Mouse (Mus musculus) spleen, postnatal 4 days (tissue): Measurements from ENCODE around the gene Fam160b1.

Source experiments
- DNase-seq, 2 experiments: peaks; one replicate each; pipeline ENCODE4 v3.0.0; 2022; ENCODE audit warnings: low spot score in 2 of 2

Gene Fam160b1

DNA sequence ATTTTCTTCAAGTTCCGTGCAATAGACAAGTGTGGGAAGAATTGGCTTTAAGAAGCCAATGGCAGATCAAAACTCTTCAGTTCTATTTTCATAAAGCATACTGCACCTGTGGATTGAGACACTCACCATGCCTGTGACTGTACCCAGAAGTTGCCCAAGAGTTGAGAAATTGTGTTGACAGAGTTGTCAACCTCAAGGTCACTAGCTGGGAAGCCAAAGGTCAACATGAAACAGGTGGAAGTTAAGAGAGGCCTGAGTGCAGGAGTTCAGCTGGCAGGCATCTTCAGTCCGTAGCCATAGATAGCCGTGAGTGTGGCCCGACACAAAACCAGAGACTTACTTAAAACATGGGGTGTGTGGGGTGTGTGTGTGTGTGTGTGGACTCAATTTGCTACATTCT, 6.7 kb downstream of the Fam160b1 start:
- DNase-seq, result no peak

DNA sequence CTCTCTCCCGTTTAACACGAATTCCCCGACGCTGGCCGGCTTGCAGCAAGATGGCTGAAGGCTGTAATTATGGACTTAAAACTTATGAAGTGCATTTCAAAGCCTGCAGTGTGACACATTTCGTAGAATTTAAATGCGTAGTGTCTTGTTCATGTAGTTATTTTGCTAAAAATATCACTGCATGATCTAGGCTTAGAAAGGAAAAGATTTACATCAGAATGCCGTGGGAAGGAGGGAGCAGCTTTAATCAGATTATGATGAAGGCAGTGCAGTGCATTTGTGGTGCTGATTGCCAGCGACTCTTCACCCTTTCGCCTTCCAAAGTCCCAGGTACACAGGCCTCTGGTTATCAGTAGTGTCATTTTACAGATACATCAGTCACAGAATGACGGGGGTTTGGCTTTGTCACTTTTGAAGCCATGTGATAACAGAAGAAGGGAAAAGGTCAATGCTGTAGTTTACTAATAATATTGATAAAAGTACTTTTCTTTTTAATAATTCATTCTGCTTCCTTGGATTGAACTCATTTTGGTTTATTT, 7.4 kb downstream of the Fam160b1 start:
- no peak for DNase-seq

DNA sequence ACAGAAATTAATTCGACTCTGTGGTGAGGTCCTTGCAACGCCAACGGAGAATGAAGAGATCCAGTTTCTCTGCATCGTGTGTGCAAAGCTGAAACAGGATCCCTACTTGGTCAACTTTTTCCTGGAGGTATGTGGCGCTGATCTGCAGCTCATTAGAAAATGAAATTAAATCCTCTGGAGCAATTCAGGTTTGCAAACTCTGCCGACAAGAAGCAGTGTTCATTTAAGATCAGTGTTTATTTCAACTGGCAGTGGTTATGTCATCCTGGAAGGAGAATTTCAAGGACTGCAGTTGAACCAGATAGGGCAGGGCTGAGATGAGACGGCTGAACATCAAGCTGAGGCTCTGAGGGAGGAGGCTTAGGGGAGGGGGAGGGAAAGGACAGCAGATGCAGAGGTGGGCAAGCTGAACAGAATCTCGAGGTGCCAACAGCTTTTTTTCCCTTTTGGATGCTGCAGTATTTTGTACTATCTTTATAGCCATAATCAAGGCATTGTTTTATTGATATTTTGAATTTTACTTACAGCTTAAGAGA, 12.9 kb downstream of the Fam160b1 start:
- no peak for DNase-seq

DNA sequence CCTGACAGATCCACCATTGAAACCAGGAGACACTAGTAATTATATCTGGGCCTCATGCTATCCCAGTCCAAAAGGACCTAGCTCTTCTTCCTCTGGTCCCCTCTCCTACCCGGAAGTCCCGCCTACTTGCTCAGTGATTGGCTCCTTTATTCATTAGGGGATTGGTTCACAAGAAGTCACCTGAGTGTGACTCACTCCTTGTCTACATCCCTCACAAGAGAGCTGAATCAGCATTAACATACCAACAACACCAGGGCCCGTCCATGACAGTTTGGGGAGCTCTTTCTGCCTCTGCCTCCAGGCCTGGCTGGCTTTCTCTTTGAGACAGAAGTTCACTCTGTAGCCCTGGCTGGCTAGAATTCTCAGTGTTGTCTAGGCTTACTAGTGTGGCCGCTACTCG, 14.7 kb downstream of the Fam160b1 start:
- no peak for DNase-seq

DNA sequence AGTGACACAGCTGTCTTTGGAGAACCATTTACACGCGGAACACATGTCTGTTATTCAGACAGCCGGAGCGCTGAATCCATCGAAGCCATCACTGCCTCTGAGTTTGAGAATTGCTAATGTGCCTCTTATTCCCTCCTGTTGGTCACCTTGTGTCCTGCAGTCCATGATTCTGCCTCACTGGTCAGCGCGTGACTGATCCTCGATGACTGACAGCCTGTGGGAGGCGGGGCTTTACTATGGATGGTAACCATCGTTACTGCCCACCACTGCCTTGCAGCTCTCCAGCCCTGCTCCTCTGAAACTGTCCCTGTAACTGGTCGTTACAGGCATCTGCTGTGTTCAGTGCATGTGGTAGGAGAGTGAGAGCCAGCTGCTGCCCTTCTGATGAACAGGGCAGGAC, 15.3 kb downstream of the Fam160b1 start:
- no peak for DNase-seq

DNA sequence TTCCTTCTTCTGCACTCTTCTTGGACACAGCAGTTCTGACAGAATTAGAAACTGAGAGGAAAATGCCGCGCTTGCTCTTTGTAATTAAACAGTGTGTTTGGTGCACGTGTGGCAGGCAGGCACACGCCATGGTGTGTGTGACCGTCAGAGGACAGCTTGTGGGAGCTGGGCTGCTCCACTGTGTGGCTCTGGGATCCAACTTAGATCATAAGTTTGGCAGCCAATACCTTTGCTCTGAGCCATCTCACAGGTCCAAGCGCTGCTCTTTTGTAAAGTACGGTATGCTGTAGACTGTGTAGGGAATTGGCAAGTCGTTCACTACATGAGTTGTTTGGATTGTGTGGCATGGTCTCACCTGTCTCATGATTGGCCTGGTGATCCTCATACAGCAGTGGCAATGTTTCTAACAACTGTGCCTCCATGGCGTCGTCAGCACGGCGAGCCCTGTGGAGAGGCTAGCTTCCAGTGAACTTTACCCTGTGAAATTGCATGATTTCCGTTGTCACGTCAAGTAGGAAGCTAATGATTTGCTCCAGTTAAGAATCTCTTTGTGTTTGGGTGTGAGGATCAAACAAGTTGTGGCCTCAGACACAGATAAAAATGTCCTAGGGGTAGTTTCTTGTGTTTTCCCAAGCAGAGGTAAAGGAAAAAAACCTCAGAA, 16.7 kb downstream of the Fam160b1 start:
- DNase-seq, result no peak

DNA sequence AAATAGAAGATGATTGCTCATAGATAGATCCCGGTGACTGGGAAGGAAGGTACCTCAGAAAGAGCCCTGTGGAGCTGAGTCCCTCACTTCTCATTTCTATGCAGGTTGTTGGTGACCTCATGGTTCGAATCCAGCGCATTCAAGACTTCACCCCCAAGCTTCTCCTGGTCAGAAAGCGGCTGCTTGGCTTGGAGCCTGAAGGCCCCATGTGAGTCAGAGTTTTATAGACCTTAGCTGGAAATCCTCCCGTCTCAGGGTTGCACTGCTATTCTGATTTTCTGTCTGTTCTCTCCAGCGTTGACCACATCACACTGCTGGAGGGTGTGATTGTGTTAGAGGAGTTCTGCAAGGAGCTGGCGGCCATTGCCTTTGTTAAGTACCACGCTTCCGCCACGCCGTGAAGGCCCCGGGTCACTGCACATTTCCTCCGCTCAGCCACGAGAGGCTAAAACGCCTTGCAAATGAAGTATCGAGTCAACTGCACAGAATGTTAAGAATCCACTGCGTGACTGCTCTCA, 25.8 kb downstream of the Fam160b1 start:
- DNase-seq, result no peak

DNA sequence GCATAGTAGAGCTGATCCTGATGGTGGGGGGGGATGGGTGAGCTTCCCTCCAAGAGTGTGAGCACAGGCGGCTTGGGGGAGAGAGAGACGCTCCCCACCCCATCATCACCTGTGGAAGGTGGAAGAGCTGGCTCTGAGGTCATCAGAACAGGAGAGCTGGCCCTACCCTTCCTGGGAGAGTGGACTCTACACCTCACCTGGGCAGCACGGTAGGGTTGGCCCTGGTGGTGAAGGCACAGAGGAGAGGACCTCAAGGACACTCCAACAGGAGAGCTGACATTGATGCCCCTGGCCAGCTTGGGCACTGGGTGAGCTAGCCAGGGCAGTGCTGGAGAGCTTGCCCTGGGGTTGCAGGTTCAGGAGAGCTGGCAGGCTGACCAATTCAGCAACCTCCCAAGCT, 31.1 kb downstream of the Fam160b1 start:
- DNase-seq, result no peak

DNA sequence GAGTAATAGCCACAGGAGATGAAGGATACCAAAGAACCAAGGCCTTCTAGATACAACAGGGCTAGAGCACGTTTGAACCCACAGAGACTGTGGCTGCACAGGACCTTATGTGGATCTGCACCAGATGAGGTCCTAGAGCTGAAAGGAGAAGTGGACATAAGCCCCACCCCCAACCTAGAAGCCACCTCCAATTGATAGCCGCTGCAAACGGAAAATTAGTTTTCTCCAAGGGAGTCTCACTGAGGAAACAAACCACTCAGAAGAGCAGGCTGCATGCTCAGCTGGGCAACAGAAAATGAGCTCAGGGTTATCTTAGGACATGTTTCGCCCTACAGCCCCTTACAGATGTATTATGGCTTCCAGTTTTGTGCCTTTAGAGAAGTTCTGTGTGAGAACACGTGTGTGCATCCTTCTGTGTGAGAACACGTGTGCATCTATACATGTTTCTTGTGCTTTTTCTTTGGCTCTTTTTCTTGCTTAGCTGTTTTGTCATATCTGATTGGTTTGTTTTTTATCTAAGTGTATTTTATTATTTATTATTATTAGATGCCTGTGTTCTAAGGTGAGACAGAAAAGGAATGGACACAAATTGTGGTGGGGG, 33.0 kb downstream of the Fam160b1 start:
- DNase-seq, result no peak

DNA sequence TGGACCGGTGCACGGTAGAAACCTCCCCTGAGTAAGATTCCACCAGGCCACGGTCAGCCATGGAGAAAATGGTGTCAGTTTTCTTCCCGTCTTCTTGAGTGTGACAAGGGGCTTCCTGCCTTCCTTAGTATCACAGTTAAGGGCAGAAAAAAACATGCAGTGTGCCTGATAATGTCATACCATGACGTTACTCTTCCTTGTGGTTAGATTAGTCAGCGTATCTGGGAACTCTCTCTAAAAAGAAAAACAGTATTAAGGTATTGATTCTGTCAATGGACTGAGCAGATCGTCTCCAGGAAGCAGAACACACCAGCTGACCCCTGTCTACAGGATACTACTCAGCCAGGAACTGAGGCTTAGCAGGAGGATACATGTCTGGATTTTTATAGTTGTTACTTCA, 36.1 kb downstream of the Fam160b1 start:
- DNase-seq, result no peak

DNA sequence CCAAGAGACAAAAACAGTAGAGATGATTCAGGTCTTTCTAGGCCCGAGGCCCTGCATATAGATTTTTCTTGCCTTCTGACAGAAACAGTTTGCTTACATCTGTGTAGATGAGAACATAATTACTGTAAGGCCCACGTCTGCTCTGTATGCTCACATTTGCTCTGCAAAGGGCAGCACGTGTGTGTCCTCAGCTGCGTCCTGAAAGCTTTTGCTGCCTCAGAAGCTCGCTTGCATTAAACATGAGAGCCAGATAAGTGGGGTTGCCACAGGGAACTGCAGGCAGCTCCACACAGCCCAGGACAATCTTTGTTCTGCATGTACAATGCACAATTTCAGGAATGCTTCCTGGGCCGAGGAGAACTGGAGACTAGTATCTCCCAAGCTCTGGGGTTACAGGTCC, 41.9 kb downstream of the Fam160b1 start:
- DNase-seq, result no peak

DNA sequence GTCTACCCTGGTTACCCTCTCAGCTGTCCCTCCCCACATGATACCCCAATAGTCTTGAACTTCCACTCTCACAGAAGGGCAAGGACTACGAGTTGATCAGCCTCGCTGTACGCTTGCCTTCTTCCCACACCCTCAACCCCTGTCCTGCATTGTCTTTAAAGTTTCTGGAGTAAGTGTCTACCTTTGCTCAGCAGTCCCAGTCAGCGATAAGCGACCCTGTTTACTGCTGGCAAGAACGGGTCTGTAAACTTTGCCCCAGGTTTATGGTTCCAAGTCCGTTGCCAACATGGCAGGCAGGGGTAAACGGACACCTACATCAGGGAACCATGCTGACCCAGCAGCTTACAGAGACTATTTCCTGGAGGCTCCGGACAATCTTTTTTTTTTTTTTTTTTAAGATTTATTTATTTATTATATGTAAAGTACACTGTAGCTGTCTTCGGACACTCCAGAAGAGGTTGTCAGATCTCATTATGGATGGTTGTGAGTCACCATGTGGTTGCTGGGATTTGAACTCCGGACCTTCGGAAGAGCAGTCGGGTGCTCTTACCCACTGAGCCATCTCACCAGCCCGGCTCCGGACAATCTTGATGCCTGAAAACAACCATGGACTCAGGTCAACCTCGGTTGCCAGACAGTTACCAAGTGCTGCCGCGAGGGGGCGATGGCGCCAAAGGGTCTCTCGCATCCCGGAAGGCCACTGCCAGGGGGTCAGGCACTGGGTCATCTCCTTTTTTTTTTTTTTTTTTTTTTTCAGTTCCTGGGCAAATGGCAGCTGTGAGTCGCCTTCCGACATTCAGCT, 43.4 kb downstream of the Fam160b1 start:
- peak; percentile 71 to 91 for DNase-seq

DNA sequence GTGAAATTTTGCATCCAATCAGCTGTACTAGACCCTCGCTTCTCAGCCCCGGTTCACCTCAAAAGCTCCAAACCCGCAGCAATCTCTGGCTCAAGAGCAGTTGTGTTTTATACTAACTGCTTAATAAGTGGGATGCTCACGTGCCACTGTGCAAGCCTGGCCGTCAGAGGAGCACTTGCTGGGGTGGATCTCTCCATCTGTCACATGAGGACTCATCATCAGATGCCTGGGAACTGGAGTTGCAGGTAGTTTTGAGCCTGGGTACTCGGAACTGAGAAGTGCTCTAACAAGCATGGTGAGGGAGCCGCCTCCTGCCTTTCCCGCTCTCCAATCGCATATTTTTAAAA, 44.0 kb downstream of the Fam160b1 start:
- DNase-seq, result no peak

DNA sequence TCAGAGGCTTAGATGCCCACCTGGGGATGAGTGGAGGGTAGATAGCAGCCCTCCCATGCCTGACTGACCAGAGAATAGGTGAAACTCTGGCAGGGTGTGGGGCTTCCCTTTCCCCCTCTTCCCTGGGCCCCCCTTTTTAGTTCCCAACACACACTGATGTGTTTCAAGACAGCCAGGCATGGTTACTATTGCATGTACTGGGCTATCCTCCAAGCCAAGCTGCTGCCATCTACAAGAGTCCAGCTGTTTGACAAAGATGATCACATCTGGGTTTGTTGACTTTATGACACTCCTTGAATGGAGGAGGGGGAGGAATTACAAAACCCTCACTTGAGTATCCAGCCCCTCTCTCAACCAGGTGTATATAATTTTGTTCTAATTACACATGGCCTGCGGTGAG, 47.5 kb downstream of the Fam160b1 start:
- DNase-seq, result no peak

DNA sequence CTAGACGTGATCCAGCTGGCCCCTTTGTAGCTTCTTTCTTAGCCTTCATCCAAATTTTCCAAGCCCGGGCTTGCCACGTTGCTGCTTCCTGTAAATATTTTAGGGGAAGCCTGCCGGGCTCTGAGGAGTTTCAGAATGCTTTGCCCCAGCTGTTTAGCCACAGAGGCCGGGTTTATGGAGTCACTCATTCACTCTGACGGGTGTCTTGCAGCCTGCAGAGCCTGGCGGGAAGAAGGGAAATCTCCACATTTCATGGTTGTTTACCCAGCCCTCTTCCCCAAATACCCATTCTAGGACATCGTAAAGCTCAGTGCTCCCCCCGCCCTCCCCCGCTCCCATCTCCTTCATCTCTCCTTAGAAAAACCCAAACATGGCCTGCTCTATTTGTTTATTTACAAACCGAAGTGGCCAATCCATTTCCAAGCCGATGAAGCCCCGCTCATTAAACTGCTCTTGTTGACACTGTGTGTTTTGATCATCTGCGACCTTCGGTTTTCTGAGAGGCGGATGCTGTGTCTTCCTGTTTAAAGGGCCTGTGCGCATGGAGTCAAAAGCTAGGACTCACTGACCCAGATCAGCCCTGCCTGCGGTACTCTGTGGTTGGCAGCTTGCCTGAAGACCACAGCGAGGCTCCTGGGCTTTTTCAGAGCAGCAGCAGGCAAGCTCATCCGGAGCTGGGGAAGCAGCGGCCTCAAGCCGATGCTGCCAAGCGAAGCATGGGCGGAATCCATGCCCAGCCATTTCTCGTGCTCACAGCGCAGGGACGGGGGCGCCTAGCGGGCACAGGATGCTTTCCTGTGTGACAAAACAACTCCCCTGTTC, 51.1 kb downstream of the Fam160b1 start:
- DNase-seq, result peak; percentile 37 to 66

DNA sequence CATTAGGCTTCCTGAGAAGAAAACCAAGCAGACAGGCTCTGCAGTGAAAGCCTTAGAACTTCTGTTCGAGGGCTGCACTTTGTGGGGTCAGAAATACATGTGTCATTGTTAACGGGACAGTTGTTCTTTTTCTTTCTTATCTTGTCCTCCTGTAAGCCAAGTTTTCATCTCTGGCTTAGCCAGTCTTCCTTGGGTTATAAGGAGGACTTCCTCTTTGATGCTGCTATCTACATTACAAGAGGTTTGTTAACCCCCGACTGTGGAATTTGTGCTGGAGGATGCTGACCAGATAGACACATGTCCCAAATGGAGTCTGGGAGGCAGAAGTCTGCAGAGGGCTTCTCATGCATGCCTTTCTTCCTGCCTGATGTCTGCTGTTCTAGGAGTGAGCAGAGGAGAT, 52.7 kb downstream of the Fam160b1 start:
- no peak for DNase-seq

DNA sequence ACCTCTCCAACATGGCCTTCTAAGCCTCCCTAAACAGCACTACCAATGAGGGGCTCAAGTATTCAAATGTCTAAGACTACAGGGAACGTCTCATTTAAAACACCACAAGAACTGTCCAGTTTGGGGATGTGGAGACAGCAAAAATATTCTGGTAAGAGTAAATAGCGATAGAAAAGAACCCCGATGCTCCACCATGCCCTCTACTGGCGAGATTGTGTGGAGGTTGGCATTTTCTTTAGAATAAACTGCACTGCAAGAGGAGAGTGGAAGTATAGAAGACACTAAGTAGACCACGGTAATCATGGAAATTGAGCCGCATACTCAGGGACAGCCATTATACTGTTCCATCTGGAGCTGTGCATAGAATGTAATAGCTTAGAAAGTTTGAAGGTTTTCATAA, 53.4 kb downstream of the Fam160b1 start:
- DNase-seq, result no peak

DNA sequence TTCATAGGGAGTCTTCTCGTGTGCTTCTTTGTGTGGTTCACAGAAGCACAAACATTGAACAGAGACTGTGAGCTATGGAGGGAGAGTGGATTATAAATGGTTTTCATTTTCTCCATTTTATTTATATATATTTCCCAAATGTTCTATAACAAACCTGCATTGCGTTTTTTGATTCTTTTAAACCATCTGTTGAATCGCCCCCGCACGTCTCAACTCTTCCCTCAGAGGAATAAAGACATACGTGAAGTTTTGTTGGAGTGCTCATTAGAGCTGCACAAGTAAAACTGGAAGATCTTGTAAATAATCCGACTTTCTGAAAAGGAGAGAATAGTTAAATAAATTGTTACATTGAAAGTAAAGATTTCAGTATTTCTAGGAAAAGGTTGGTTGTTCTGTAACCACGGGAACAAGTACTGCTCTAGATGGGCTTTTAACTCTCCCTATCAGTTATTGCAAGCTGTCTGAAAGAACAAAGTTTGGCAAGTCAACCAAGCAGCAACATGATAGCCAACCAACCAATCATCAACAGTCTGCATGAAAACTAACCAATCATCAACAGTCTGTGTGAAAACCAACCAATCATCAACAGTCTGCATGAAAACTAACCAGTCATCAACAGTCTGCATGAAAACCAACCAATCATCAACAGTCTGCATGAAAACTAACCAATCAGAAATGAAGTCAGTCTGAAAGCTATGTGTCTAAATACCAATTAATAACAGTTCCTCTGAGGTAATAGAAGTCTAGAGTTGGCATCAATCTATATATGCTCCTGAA, 54.7 kb downstream of the Fam160b1 start:
- no peak for DNase-seq

DNA sequence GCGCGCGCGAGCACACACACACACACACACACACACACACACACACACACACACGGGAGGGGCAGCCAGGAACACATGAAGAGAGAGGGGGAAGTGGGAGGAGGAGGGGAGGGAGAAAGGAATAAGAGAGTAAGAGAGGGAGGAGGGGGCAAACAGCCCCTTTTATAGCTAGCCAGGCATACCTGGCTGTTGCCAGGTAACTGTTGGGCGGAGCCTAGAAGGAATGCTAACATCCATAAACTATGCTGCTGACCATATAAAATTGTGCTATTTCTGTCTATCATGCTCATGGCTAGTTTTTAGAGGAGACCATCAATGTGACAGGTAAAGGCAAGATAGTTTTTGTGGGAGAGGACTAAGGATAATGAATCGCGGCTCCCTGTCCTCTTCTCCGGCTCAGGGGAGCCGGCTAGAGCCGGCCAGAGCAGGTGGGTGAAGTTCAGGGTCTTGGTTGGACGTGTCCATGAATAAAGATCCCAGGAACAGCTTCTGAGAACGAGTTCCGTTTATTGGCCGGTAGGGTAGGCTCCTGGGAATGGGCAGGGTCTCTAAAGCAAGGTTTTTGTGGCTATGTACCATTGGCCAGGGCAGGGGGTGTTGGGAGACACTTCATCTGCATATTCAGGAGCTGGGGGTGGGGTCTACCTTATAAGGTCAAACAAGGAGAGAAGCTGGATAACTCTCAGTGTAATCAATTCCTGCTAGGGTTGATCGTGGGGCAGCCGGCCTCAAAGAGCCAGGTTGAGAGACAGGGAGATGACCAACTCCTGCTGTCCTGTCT, 57.5 kb downstream of the Fam160b1 start:
- no peak for DNase-seq

DNA sequence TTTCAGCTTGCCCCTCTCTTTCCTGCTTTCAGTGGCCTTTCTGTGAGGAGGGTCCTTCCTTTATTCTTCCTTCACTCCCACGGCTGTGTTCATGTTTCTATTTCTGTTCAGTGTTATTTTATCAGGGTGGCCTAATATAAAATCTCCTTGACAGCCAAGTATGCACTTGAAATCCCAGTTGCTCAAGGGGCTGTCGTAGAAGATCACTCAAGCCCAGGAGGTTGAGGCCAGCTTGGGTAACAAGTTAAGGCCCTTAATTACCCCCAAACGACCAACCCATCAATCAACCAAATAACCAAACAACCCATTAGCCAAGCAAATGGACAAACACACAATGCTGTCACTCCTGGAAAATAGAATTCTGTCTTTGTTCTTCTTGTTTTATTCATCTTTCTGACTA, 62.9 kb downstream of the Fam160b1 start:
- DNase-seq, result no peak
